Mouse (Mus musculus) kidney, embryonic 15.5 days (tissue): ENCODE measurements around the gene Mfsd2b. TPM values are rescaled to one million over a fixed set of nuclear protein-coding genes. Genes with fewer than 3 reads are reported as not detected.

Source experiments
- ATAC-seq: fragments of 200-750 bp; cut with Nextera tagmentation; replicated peaks from 2 replicates; pipeline ENCODE4 v1.8.0; 2017; ENCODE audit warnings: moderate TSS enrichment; ENCODE audit not compliant: low FRiP score
- H3K27ac ChIP-seq: fragments of 300-500 bp; sonication (generic); 2 replicates; pipeline ENCODE4 v1.5.1; 2015; ENCODE audit warnings: mild to moderate bottlenecking, inconsistent platforms
- H3K27me3 ChIP-seq: fragments of 300-500 bp; sonication (generic); 2 replicates; pipeline ENCODE4 v1.6.1; 2015; ENCODE audit warnings: inconsistent platforms
- H3K36me3 ChIP-seq: fragments of 300-500 bp; sonication (generic); 2 replicates; pipeline ENCODE4 v1.6.1; 2015; ENCODE audit warnings: inconsistent platforms
- H3K4me1 ChIP-seq: fragments of 300-500 bp; sonication (generic); 2 replicates; pipeline ENCODE4 v1.6.1; 2015; ENCODE audit warnings: inconsistent platforms
- H3K4me2 ChIP-seq: fragments of 300-500 bp; sonication (generic); 2 replicates; pipeline ENCODE4 v1.6.1; 2015; ENCODE audit warnings: moderate library complexity, mild to moderate bottlenecking, inconsistent platforms
- H3K4me3 ChIP-seq: fragments of 300-500 bp; sonication (generic); replicated peaks from 2 replicates; pipeline ENCODE4 v1.5.1; 2015; ENCODE audit warnings: mild to moderate bottlenecking, inconsistent platforms
- H3K9ac ChIP-seq: fragments of 300-500 bp; sonication (generic); 2 replicates; pipeline ENCODE4 v1.6.1; 2015; ENCODE audit warnings: mild to moderate bottlenecking, inconsistent platforms
- H3K9me3 ChIP-seq: fragments of 300-500 bp; sonication (generic); replicated peaks from 2 replicates; pipeline ENCODE4 v1.6.1; 2016; ENCODE audit warnings: inconsistent platforms
- WGBS: fragments of 180-500 bp; shearing (Covaris S2); methylation state at CpG from one replicate; pipeline ENCODE4 v1.1.7; 2015; ENCODE audit warnings: mixed read lengths; 5-methylcytosine and 5-hydroxymethylcytosine counted together
- polyA plus RNA-seq: library from polyadenylated mRNA; unstranded; fragments of >200 nt; fragmentation: Nextera tagmentation; extraction: Ambion mirVana; gene quantifications from 2 replicates; pipeline ENCODE4 v1.2.1, GENCODE M21; 2015

The Mfsd2b gene
- polyA plus RNA-seq, 1 experiment from 2014 or later: 1.3 TPM

GRCm38 (mm10) chr12:4871260-4871659 is 2.9 kb downstream of the Mfsd2b start:
- 91% methylated on average over 5 of the region's 5 CpGs for WGBS
- no peak overlapping the region for H3K9ac ChIP-seq
- no peaks in the 10 kb centered on the region for H3K9me3 ChIP-seq
- H3K27ac ChIP-seq: no peak overlapping the region
- peaks cover 11% of the 10 kb centered on the region; the same call in 1 of the 2 replicates for H3K4me1 ChIP-seq
- H3K36me3 ChIP-seq: no peaks in the 10 kb centered on the region
- no peak overlapping the region for H3K4me3 ChIP-seq
- no peak overlapping the region for H3K4me2 ChIP-seq
- peaks cover 10% of the 10 kb centered on the region; the same call in 1 of the 2 replicates for H3K27me3 ChIP-seq
- no peak for ATAC-seq

DNA sequence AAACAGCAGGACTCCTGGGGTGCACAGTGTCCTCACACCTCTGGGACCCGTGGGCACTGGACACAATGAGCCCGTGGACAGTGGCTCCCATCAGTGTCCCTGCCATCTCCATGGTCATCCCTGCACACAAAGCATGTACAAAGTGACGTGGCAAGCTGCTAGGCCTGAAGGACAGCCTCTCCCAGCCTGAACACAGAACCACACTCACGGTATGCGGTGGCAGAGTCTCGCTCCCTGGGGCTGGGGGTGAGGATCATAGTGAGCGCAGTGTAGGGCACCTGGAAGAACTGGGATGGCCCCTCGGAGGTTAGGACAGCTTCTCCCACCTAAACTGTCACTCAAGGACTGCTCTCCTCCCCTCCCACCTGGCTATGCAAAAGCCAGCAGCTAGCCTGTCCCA is 5.2 kb downstream of the Mfsd2b start:
- Histone ChIP-seq H3K4me3 (no peak overlapping the region), H3K9me3 (no peaks in the 10 kb centered on the region), H3K4me2 (no peak overlapping the region), H3K4me1 (peaks cover 10% of the 10 kb centered on the region), H3K9ac (no peak overlapping the region), H3K36me3 (no peaks in the 10 kb centered on the region), H3K27ac (no peak overlapping the region), H3K27me3 (peaks cover 10% of the 10 kb centered on the region; the same call in 1 of the 2 replicates)
- 75% methylated on average over 8 of the region's 8 CpGs for WGBS
- no peak for ATAC-seq

DNA sequence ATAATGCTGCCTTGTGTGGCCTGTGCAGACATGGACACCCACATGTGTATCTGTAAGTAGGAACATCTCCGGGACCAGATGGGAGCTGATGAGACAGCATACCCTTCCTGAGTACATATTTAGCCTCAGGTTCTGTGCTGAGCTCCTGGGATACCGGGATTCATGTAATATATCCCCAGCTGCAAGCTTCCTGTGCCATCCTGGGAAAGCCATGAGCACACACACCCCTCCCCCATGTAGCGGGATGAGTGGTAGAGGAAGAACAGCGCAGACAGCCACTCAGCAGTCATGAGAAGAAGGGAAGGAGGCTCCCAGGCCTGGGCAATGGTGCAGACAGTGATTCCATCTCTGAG is 9.8 kb downstream of the Mfsd2b start:
- peak; percentile 18; the same call in 1 of the 2 replicates for ATAC-seq
- Histone ChIP-seq H3K4me2 (no peak overlapping the region), H3K4me1 (peaks cover 13% of the 10 kb centered on the region), H3K27ac (peak overlapping the region; percentile 70; the same call in 1 of the 2 replicates), H3K36me3 (no peaks in the 10 kb centered on the region), H3K4me3 (no peak overlapping the region), H3K27me3 (no peaks in the 10 kb centered on the region), H3K9me3 (no peaks in the 10 kb centered on the region), H3K9ac (no peak overlapping the region)
- WGBS: 60% methylated on average over 4 of the region's 4 CpGs

DNA sequence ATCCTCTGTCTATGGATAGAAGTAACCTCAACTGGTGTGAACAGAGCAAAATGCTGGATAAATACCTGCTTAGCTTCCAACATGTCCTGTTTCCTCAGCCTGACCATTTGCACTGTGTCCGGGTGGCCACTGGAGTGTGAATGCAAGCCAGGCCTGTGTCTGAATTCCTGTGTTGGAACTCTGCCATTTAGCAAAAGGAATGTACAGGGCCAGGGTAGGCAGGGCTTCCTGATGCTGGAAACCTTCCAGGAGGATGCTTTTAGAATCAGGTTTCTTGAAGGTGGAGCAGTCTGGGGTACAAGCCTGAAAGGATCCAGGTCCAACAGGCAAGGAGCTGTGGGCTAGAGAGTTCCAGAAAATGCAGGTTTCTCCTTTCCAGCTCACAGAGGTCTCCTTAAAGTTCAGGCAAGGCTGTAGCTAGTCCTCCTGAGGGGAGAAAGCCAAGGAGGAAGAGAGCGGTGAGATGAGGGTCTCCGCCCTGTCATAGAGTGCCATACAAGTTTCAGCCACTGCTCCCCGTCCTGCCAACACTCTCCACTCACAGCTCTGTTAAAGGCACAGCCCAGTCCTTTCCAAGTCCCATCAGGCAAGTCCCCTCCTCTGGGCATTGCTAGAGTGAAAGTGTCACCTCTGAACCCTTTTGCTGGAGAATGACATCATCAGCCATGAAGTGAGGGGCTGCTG is 10.4 kb downstream of the Mfsd2b start:
- no peaks in the 10 kb centered on the region for H3K9me3 ChIP-seq
- ATAC-seq: peak; percentile 81
- H3K4me3 ChIP-seq: no peak overlapping the region
- 56% methylated on average over 4 of the region's 4 CpGs for WGBS
- H3K27ac ChIP-seq: peak overlapping the region; percentile 70
- no peaks in the 10 kb centered on the region for H3K36me3 ChIP-seq
- no peaks in the 10 kb centered on the region for H3K27me3 ChIP-seq
- no peak overlapping the region for H3K4me2 ChIP-seq
- H3K9ac ChIP-seq: no peak overlapping the region
- peaks cover 15% of the 10 kb centered on the region for H3K4me1 ChIP-seq

- 91% methylated on average over 4 of the region's 4 CpGs for WGBS
- no peak for ATAC-seq
- Histone ChIP-seq H3K36me3 (peaks cover 4% of the 10 kb centered on the region; the same call in 1 of the 2 replicates), H3K9ac (no peak overlapping the region), H3K4me3 (no peak overlapping the region), H3K27ac (0 out of 2 replicates have a peak overlapping the region, but pooled peaks have one; percentile 70), H3K27me3 (no peaks in the 10 kb centered on the region), H3K4me1 (peaks cover 15% of the 10 kb centered on the region), H3K4me2 (no peak overlapping the region), H3K9me3 (no peaks in the 10 kb centered on the region)
Measured at GRCm38 (mm10) chr12:4862672-4863071, 11.5 kb downstream of the Mfsd2b start.

GRCm38 (mm10) chr12:4859241-4859914 is 14.8 kb downstream of the Mfsd2b start:
- H3K9me3 ChIP-seq: 0 out of 2 replicates have a peak, but pooled peaks cover 3% of the 10 kb centered on the region
- H3K9ac ChIP-seq: no peak overlapping the region
- peaks cover 25% of the 10 kb centered on the region for H3K36me3 ChIP-seq
- no peak overlapping the region for H3K4me3 ChIP-seq
- H3K4me2 ChIP-seq: no peak overlapping the region
- H3K4me1 ChIP-seq: peaks cover 12% of the 10 kb centered on the region
- WGBS: 44% methylated on average over 11 of the region's 11 CpGs
- no peak for ATAC-seq
- H3K27ac ChIP-seq: no peak overlapping the region
- H3K27me3 ChIP-seq: no peaks in the 10 kb centered on the region

- H3K27ac ChIP-seq: no peak overlapping the region
- no peak overlapping the region for H3K9ac ChIP-seq
- H3K4me3 ChIP-seq: no peak overlapping the region
- peaks cover 3% of the 10 kb centered on the region; the same call in 1 of the 2 replicates for H3K4me1 ChIP-seq
- H3K27me3 ChIP-seq: no peaks in the 10 kb centered on the region
- 0 out of 2 replicates have a peak, but pooled peaks cover 3% of the 10 kb centered on the region for H3K9me3 ChIP-seq
- WGBS: 89% methylated on average over 2 of the region's 2 CpGs
- no peak for ATAC-seq
- H3K4me2 ChIP-seq: no peak overlapping the region
- H3K36me3 ChIP-seq: peaks cover 26% of the 10 kb centered on the region
Measured at GRCm38 (mm10) chr12:4856834-4857233, 17.3 kb downstream of the Mfsd2b start.

DNA sequence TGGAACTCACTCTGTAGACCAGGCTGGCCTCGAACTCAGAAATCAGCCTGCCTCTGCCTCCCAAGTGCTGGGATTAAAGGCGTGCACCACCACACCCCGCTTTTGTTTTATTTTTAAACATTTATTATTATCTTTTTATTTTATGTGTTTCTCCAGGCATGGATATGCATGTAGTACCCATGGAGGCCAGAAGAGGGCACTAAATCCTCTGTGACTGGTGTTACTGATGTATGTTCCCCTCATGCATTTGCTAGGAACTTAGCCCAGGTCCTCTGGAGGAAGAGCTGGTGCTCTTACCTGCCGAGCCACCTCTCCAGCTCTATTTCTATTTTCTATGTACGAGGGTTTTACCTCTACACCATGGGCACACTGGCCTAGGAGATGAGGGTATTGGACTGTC is 18.0 kb downstream of the Mfsd2b start:
- H3K9me3 ChIP-seq: 0 out of 2 replicates have a peak, but pooled peaks cover 3% of the 10 kb centered on the region
- no peak overlapping the region for H3K4me3 ChIP-seq
- H3K27ac ChIP-seq: no peak overlapping the region
- no peak for ATAC-seq
- H3K36me3 ChIP-seq: peaks cover 33% of the 10 kb centered on the region
- no peak overlapping the region for H3K9ac ChIP-seq
- H3K4me2 ChIP-seq: no peak overlapping the region
- peaks cover 3% of the 10 kb centered on the region; the same call in 1 of the 2 replicates for H3K4me1 ChIP-seq
- H3K27me3 ChIP-seq: no peaks in the 10 kb centered on the region
- 97% methylated on average over 5 of the region's 5 CpGs for WGBS

DNA sequence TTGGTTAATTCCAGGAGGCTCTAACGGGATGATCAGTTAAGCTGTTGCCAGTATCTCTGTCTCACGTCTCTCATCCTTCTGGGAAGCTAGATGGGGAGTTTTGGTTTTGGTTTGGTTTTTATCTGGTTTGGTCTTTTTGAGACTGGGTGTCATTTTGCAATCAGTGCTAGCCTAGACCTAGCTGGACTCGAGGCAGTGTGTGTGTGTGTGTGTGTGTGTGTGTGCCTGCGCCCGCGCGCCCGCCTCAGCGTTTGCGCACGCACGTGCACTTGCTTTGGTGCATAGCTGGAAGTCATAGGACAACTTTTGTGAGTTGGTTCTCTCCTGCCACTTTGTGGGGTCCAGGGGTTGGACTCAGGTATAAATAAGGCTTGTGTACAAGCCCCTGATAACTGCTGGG is 30.4 kb downstream of the Mfsd2b start:
- Histone ChIP-seq H3K4me2 (peak overlapping the region; percentile 74), H3K4me1 (peaks cover 27% of the 10 kb centered on the region), H3K27ac (peak overlapping the region; percentile 70), H3K9ac (peak overlapping the region; percentile 59), H3K9me3 (no peaks in the 10 kb centered on the region), H3K4me3 (peak overlapping the region; percentile 81), H3K27me3 (peaks cover 24% of the 10 kb centered on the region; the same call in 1 of the 2 replicates), H3K36me3 (peaks cover 2% of the 10 kb centered on the region; the same call in 1 of the 2 replicates)
- WGBS: under 1% methylated on average over 12 of the region's 12 CpGs
- ATAC-seq: peak; percentile 50

DNA sequence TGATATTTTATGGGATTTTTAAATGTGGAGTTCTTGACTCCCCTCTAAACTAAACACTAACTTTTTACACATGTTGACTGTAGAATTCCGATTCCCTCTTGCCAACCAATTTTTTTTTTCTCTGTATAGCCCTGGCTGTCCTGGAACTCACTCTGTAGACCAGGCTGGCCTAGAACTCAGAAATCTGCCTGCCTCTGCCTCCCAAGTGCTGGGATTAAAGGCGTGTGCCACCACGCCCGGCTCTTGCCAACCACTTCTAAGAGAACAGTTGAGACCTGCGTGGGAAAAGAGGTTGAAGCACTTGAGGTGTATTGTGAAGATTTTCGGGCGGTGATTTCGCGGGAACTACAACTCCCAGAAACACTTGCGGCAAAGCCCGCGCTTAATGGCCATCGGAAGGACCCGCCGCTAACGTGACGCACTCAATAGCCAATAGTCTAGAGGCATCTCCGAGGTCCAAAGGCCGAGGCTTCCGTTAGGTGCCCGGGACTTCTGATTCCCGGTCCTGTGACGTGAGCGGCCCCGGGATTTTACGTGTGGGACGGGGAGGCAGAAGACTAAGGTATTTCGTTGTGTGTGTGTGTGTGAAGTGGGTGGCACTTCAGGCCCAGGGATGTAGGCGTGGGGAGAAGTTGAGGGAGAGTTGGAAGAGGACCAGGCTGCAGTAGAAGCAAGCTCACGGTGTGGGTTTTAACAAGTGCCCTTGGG is 31.1 kb downstream of the Mfsd2b start, which contains the start of gene Wdcp:
Gene Wdcp, plus strand, starts transcription at position 414 of the 708 bp plus-strand sequence.
- Histone ChIP-seq H3K9ac (peak within 1 kb of the TSS; percentile 59), H3K4me2 (peak within 1 kb of the TSS; percentile 98), H3K36me3 (no peaks in the 10 kb centered on the region), H3K4me3 (peak within 1 kb of the TSS; percentile 81), H3K27ac (peak within 1 kb of the TSS; percentile 70), H3K4me1 (peaks cover 27% of the 10 kb centered on the region), H3K27me3 (peaks cover 24% of the 10 kb centered on the region; the same call in 1 of the 2 replicates), H3K9me3 (no peaks in the 10 kb centered on the region)
- peak; percentile 92 for ATAC-seq
- under 1% methylated on average over 30 of the region's 30 CpGs for WGBS

GRCm38 (mm10) chr12:4842456-4842855 is 31.7 kb downstream of the Mfsd2b start:
- Histone ChIP-seq H3K27me3 (peaks cover 24% of the 10 kb centered on the region; the same call in 1 of the 2 replicates), H3K27ac (no peak overlapping the region), H3K36me3 (no peaks in the 10 kb centered on the region), H3K4me1 (peaks cover 27% of the 10 kb centered on the region), H3K4me3 (no peak overlapping the region), H3K9me3 (no peaks in the 10 kb centered on the region), H3K9ac (no peak overlapping the region), H3K4me2 (peak overlapping the region; percentile 98; the same call in 1 of the 2 replicates)
- ATAC-seq: no peak
- 85% methylated on average over 8 of the region's 8 CpGs for WGBS
